Mouse (Mus musculus) limb, embryonic 15.5 days (tissue): Measurements from ENCODE around the gene Tmem235. TPM values are rescaled to one million over a fixed set of nuclear protein-coding genes. Genes with fewer than 3 reads are reported as not detected.

ENCODE experiments used
- ATAC-seq: fragments of 200-750 bp; cut with Nextera tagmentation; 2 replicates; pipeline ENCODE4 v1.8.0; 2017; ENCODE audit warnings: low read depth, moderate TSS enrichment; ENCODE audit not compliant: insufficient number of reproducible peaks, low FRiP score, low TSS enrichment
- H3K27ac ChIP-seq: fragments of 300-500 bp; sonication (generic); 2 replicates; pipeline ENCODE4 v1.5.1; 2015; ENCODE audit warnings: moderate library complexity, mild to moderate bottlenecking, inconsistent platforms
- H3K27me3 ChIP-seq: fragments of 300-500 bp; sonication (generic); 2 replicates; pipeline ENCODE4 v1.6.1; 2015; ENCODE audit warnings: inconsistent platforms
- H3K36me3 ChIP-seq: fragments of 300-500 bp; sonication (generic); 2 replicates; pipeline ENCODE4 v1.6.1; 2015; ENCODE audit warnings: inconsistent platforms
- H3K4me1 ChIP-seq: fragments of 300-500 bp; sonication (generic); 2 replicates; pipeline ENCODE4 v1.6.1; 2015; ENCODE audit warnings: inconsistent platforms
- H3K4me2 ChIP-seq: fragments of 300-500 bp; sonication (generic); 2 replicates; pipeline ENCODE4 v1.6.1; 2015; ENCODE audit warnings: mild to moderate bottlenecking, inconsistent platforms
- H3K4me3 ChIP-seq: fragments of 300-500 bp; sonication (generic); 2 replicates; pipeline ENCODE4 v1.5.1; 2015; ENCODE audit warnings: mild to moderate bottlenecking, inconsistent platforms
- H3K9ac ChIP-seq: fragments of 300-500 bp; sonication (generic); 2 replicates; pipeline ENCODE4 v1.6.1; 2015; ENCODE audit warnings: inconsistent platforms
- H3K9me3 ChIP-seq: fragments of 300-500 bp; sonication (generic); 2 replicates; pipeline ENCODE4 v1.6.1; 2016; ENCODE audit warnings: inconsistent platforms
- WGBS: fragments of 180-500 bp; shearing (Covaris S2); methylation state at CpG from one replicate; pipeline ENCODE4 v1.1.7; 2015; 5-methylcytosine and 5-hydroxymethylcytosine counted together
- polyA plus RNA-seq: library from polyadenylated mRNA; unstranded; fragments of >200 nt; fragmentation: Nextera tagmentation; extraction: Ambion mirVana; gene quantifications from 2 replicates; pipeline ENCODE4 v1.2.1, GENCODE M21; 2015

Gene Tmem235
- polyA plus RNA-seq, 1 experiment from 2014 or later: not detected

GRCm38 (mm10) chr11:117912684-117913352 lies 52.3 kb downstream of the Tmem235 start:
- Histone ChIP-seq H3K27ac (no peak overlapping the region), H3K4me2 (no peak overlapping the region), H3K4me3 (no peak overlapping the region), H3K9me3 (no peaks in the 10 kb centered on the region), H3K4me1 (peaks cover 7% of the 10 kb centered on the region), H3K27me3 (no peaks in the 10 kb centered on the region), H3K36me3 (no peaks in the 10 kb centered on the region), H3K9ac (no peak overlapping the region)
- ATAC-seq: peak; percentile 15; the same call in 1 of the 2 replicates
- 30% methylated on average over 13 of the region's 13 CpGs for WGBS

GRCm38 (mm10) chr11:117914531-117914930 lies 54.0 kb downstream of the Tmem235 start:
- peaks cover 7% of the 10 kb centered on the region for H3K4me1 ChIP-seq
- H3K9ac ChIP-seq: no peak overlapping the region
- no peak overlapping the region for H3K4me2 ChIP-seq
- no peak overlapping the region for H3K4me3 ChIP-seq
- no peaks in the 10 kb centered on the region for H3K9me3 ChIP-seq
- H3K27ac ChIP-seq: no peak overlapping the region
- WGBS: 55% methylated on average over 12 of the region's 12 CpGs
- H3K36me3 ChIP-seq: no peaks in the 10 kb centered on the region
- ATAC-seq: no peak
- no peaks in the 10 kb centered on the region for H3K27me3 ChIP-seq

Other genes starting within 250 kb of the Tmem235 start
- 13.2 and 15.4 TPM in 2 replicates for gene Tnrc6c, start 206.5 kb upstream of the Tmem235 start, polyA plus RNA-seq
- gene Tmc8, start 78.7 kb upstream of the Tmem235 start, polyA plus RNA-seq: 1.2 and 2.0 TPM in 2 replicates
- 24.5 and 25.9 TPM in 2 replicates for gene Tmc6, start 78.6 kb upstream of the Tmem235 start, polyA plus RNA-seq
- 0.55 TPM in 1 of 2 replicates, not detected in the other for gene 6030468B19Rik, start 63.1 kb upstream of the Tmem235 start, polyA plus RNA-seq
- 0.50 and 0.71 TPM in 2 replicates for gene Gm20708, start 51.1 kb upstream of the Tmem235 start, polyA plus RNA-seq
- 74.0 and 85.6 TPM in 2 replicates for gene Syngr2, start 51.1 kb upstream of the Tmem235 start, polyA plus RNA-seq
- gene Afmid, start 34.8 kb upstream of the Tmem235 start, polyA plus RNA-seq: 4.6 and 4.9 TPM in 2 replicates
- 119 and 134 TPM in 2 replicates for gene Tk1, start 34.7 kb upstream of the Tmem235 start, polyA plus RNA-seq
- 240 and 254 TPM in 2 replicates for gene Birc5, start 11.5 kb upstream of the Tmem235 start, polyA plus RNA-seq
- 3.5 and 4.1 TPM in 2 replicates for gene Tha1, start 12.7 kb downstream of the Tmem235 start, polyA plus RNA-seq
- 20.3 and 24.0 TPM in 2 replicates for gene Socs3, start 109.3 kb downstream of the Tmem235 start, polyA plus RNA-seq
- 35.5 and 37.8 TPM in 2 replicates for gene Pgs1, start 125.5 kb downstream of the Tmem235 start, polyA plus RNA-seq